Mouse (Mus musculus) spleen, postnatal 10 days (tissue): Measurements from ENCODE around the gene Fam83e.

Experiments
- DNase-seq, 2 experiments: peaks; one replicate each; pipeline ENCODE4 v3.0.0; 2021 to 2022; ENCODE audit warnings: low spot score in 2 of 2

The Fam83e gene

GRCm38 (mm10) chr7:45739820-45740219 is 18.8 kb downstream of the Fam83e start:
- no peak for DNase-seq

- DNase-seq = no peak
These were observed 20.3 kb downstream of the Fam83e start for GRCm38 (mm10) chr7:45741308-45741707.

GRCm38 (mm10) chr7:45741777-45742176 is 20.8 kb downstream of the Fam83e start:
- DNase-seq = no peak

GRCm38 (mm10) chr7:45742338-45742737 is 21.3 kb downstream of the Fam83e start:
- DNase-seq = no peak

- DNase-seq = peak in 1 of 2 experiments; percentile 74
These were observed 23.4 kb downstream of the Fam83e start for GRCm38 (mm10) chr7:45744387-45744786.

- peak in 1 of 2 experiments; percentile 40 for DNase-seq
These were observed 25.5 kb downstream of the Fam83e start for GRCm38 (mm10) chr7:45746518-45746917.

- DNase-seq = no peak
These were observed 26.4 kb downstream of the Fam83e start for GRCm38 (mm10) chr7:45747450-45747849.

- no peak for DNase-seq
These were observed 27.1 kb downstream of the Fam83e start for GRCm38 (mm10) chr7:45748110-45748509.

- DNase-seq = no peak
These were observed 28.4 kb downstream of the Fam83e start for GRCm38 (mm10) chr7:45749401-45749800.

- DNase-seq = no peak
These were observed 29.1 kb downstream of the Fam83e start for GRCm38 (mm10) chr7:45750162-45750561.

GRCm38 (mm10) chr7:45755703-45756102 is 34.7 kb downstream of the Fam83e start:
- no peak for DNase-seq

- no peak for DNase-seq
These were observed 38.4 kb downstream of the Fam83e start for GRCm38 (mm10) chr7:45759400-45759799.

- DNase-seq = no peak
These were observed 39.1 kb downstream of the Fam83e start for GRCm38 (mm10) chr7:45760151-45760550.

GRCm38 (mm10) chr7:45765995-45766394 is 45.0 kb downstream of the Fam83e start:
- DNase-seq = no peak

GRCm38 (mm10) chr7:45766764-45767163 is 45.8 kb downstream of the Fam83e start:
- no peak for DNase-seq

GRCm38 (mm10) chr7:45767500-45767899 is 46.5 kb downstream of the Fam83e start:
- DNase-seq = no peak

- DNase-seq = no peak
These were observed 49.5 kb downstream of the Fam83e start for GRCm38 (mm10) chr7:45770427-45771082.

GRCm38 (mm10) chr7:45771101-45771500 is 50.1 kb downstream of the Fam83e start:
- DNase-seq = no peak

- no peak for DNase-seq
These were observed 54.2 kb downstream of the Fam83e start for GRCm38 (mm10) chr7:45775237-45775636.
